Mouse (Mus musculus) G1E (cell line): ENCODE data around the gene Gnaq. TPM values are rescaled to one million over a fixed set of nuclear protein-coding genes. Genes with fewer than 3 reads are reported as not detected.

ENCODE experiments used
- ATAC-seq: 2 replicates; pipeline ENCODE4 v1.8.0; 2016; ENCODE audit warnings: mild to moderate bottlenecking; ENCODE audit not compliant: insufficient number of reproducible peaks, poor library complexity, low FRiP score, severe bottlenecking; ENCODE audit errors: extremely low read depth
- DNase-seq: peaks from one replicate; pipeline ENCODE4 v3.0.0; 2012; ENCODE audit warnings: low spot score
- H3K27me3 ChIP-seq: 2 replicates; pipeline ENCODE4 v1.6.1; 2012; ENCODE audit warnings: mild to moderate bottlenecking, low read length, inconsistent platforms; ENCODE audit not compliant: insufficient read depth
- H3K36me3 ChIP-seq: replicated peaks from 2 replicates; pipeline ENCODE3; 2012; ENCODE audit warnings: mild to moderate bottlenecking, inconsistent platforms
- H3K4me1 ChIP-seq: 2 replicates; pipeline ENCODE4 v1.6.1; 2012; ENCODE audit warnings: low read depth, low read length, inconsistent platforms, mixed read lengths; ENCODE audit not compliant: insufficient read depth
- H3K4me3 ChIP-seq: 2 replicates; pipeline ENCODE4 v1.5.1; 2012; ENCODE audit warnings: low read depth, mild to moderate bottlenecking, inconsistent platforms, low read length, moderate library complexity, mixed read lengths
- H3K9me3 ChIP-seq: replicated peaks from 2 replicates; pipeline ENCODE4 v1.6.1; 2012; ENCODE audit warnings: inconsistent platforms
- CTCF ChIP-seq: IDR thresholded peaks from 2 replicates; pipeline ENCODE4 v1.5.1; 2012; ENCODE audit warnings: low read depth, low read length, inconsistent platforms, mixed read lengths
- GATA1 ChIP-seq: IDR thresholded peaks from 2 replicates; pipeline ENCODE4 v1.6.1; 2012; ENCODE audit warnings: borderline replicate concordance, low read length, inconsistent platforms, mixed read lengths
- GATA2 ChIP-seq: IDR thresholded peaks from 2 replicates; pipeline ENCODE4 v1.6.1; 2012; ENCODE audit warnings: low read depth, low read length, inconsistent platforms, borderline replicate concordance
- POLR2AphosphoS5 ChIP-seq: IDR thresholded peaks from 2 replicates; pipeline ENCODE4 v1.6.1; 2012; ENCODE audit warnings: low read depth, low read length, inconsistent platforms; ENCODE audit not compliant: insufficient replicate concordance
- TAL1 ChIP-seq: conservative IDR thresholded peaks from 2 replicates; pipeline ENCODE4 v1.6.1; 2012; ENCODE audit warnings: low read depth, low read length, inconsistent platforms, mixed read lengths
- polyA plus RNA-seq: library from polyadenylated mRNA; stranded (reverse); fragments of >175 nt; gene quantifications from 2 replicates; pipeline ENCODE4 v1.2.3, GENCODE M21; 2012
- total RNA-seq, 2 experiments: library from RNA; stranded (forward) in 1 of 2; stranded (reverse) in 1 of 2; fragments of 200-1000 nt in 1 of 2; fragments of >200 nt in 1 of 2; fragmentation: Nextera tagmentation in 1 of 2; gene quantifications; 2 replicates each; pipeline ENCODE4 v1.2.3; 2014 to 2017

The Gnaq gene
- total and polyA plus RNA-seq, 3 experiments = 0.93 TPM; not detected in 2

DNA sequence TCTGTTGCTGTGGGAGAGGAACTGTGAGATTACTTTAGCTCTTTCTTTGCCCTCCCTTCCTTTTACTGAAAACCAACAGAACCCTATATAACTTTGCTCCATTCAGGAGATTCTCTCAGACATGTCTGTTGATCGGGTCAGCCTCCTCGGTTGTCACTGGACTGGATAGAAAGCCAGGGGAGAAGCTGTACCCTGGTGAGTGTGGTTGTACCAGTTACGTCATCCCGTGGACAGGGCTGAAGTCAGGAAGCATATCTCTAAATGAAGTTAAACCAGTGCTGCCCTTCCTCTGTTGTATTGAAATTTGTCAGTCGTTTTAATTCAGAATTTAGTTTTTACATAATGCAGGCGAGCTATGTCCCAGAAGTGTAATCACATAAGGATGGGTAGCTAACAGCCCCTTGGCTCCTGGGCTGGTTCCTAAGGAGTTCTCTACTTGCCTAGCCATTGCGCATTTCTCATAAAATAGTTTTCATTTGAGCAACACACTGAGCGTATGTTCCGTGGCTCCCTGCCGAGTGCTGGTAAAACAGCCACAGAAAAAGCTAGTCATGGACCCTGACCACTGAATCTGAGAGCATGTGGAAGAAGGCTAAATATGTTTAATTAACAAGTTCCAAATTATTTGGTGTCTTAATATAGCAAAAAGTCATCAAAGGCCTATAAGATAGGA lies 194.9 kb downstream of the Gnaq start:
- ATAC-seq (no peak), DNase-seq (no peak)
- H3K4me1 ChIP-seq = no peaks in the 10 kb centered on the region
- TF ChIP-seq GATA1 (no peak), TAL1 (no peak), CTCF (no peak), POLR2AphosphoS5 (no peak), GATA2 (no peak)
- no peaks in the 10 kb centered on the region for H3K36me3 ChIP-seq
- H3K27me3 ChIP-seq = no peaks in the 10 kb centered on the region
- no peak overlapping the region for H3K4me3 ChIP-seq
- no peaks in the 10 kb centered on the region for H3K9me3 ChIP-seq

DNA sequence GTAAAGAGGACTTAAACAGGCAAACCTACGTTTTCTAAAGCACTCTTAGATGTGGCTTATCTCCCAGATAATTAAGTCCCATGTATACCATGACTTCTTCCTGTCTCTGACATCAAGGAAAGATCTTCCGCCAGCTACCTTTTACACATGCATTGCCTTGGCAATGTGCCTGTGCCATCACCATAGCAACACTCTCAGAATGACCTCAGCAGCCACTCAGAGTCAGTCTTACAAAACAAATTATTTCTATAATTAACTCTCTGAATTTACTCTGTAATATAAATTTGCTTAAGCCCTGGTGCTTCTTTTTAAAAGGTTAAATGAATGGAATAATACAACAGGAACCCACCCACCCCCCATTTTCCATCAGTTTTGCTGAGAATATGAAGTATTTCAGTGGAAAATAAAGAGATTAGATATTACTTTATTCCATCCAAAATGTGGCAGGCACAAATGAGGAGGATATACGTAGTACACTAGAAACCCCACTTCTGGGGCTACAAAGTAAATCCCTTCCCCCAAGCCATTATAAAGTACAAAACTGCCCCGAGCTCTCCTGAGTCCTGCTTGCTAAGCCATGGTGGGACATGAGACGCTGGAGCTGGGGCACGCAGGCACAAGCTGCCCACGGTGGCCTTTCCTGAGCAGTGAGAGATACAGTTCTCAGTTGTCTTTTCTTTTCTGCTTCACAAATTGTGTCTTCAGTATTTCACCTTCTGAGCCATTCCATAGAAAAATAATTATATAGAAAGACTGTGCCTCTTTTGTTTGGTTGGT lies 195.6 kb downstream of the Gnaq start:
- no peak for TF ChIP-seq TAL1
- no peak for TF ChIP-seq GATA2
- no peak for TF ChIP-seq POLR2AphosphoS5
- TF ChIP-seq CTCF = no peak
- no peak for TF ChIP-seq GATA1
- no peak overlapping the region for H3K4me3 ChIP-seq
- no peaks in the 10 kb centered on the region for H3K4me1 ChIP-seq
- ATAC-seq (no peak), DNase-seq (no peak)
- H3K9me3 ChIP-seq = no peaks in the 10 kb centered on the region
- no peaks in the 10 kb centered on the region for H3K36me3 ChIP-seq
- no peaks in the 10 kb centered on the region for H3K27me3 ChIP-seq

DNA sequence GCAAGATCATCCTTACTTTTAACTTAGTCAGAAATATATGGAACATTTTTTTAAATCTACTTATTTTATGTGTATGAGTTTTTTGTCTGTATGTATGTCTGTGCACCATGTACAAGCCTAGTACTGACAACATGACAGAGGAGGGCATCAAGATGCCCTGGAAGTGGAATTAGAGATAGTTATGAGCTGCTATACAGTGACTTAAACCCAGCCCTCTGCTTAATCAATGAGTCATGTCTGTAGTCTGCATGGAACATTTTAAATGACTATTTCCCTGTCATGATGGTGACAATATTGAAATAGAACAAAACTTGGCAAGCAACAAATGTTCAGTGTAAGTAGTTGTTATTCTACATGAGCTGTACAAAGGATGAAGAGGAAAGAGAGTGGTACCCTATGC lies 196.4 kb downstream of the Gnaq start:
- Histone ChIP-seq H3K36me3 (no peaks in the 10 kb centered on the region), H3K4me1 (no peaks in the 10 kb centered on the region), H3K9me3 (no peaks in the 10 kb centered on the region), H3K4me3 (no peak overlapping the region), H3K27me3 (no peaks in the 10 kb centered on the region)
- DNase-seq = no peak
- no peak for ATAC-seq
- TF ChIP-seq GATA2 (no peak), GATA1 (no peak), POLR2AphosphoS5 (no peak), CTCF (no peak), TAL1 (no peak)

DNA sequence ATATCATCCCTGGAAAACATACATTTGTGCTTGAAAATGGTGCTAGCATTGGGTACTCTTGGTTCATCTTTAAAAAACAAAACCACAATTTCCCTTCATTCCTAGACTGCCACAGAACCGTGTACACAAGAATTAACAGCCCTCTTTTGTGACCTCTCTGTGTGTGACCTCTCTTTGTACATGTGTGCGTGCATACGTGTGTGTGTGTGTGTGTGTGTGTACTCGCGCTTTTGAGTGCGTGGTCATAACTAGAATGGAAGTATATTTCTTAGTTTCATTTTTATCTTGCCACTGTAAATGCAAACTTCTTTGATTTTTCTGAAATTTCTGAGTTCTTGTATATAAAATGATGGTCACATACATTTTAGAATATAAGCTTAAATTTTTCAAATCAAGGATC lies 197.0 kb downstream of the Gnaq start:
- H3K27me3 ChIP-seq = no peaks in the 10 kb centered on the region
- H3K4me1 ChIP-seq = no peaks in the 10 kb centered on the region
- TF ChIP-seq GATA1 (no peak), GATA2 (no peak), POLR2AphosphoS5 (no peak), TAL1 (no peak), CTCF (no peak)
- ATAC-seq (no peak), DNase-seq (no peak)
- H3K4me3 ChIP-seq = no peak overlapping the region
- no peaks in the 10 kb centered on the region for H3K9me3 ChIP-seq
- H3K36me3 ChIP-seq = no peaks in the 10 kb centered on the region

DNA sequence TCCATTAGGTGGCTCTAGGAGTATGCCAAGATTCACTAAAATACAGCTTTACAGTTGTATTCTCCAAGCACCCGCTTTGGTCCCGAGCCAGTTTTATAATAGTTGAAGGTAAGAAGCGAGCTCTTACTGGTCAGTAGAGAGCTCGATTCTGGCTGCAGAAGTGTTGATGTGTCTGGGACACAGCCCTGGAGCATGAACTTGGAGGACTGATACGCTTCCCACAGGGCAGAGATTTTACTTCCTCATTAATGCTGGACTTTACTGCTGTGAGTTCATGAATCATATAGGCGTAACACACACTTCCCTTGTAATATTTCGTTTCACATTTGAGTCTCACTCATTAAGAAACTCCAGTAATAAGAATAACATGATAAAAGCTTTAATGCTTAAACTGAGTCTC lies 197.5 kb downstream of the Gnaq start:
- DNase-seq (no peak), ATAC-seq (no peak)
- no peaks in the 10 kb centered on the region for H3K9me3 ChIP-seq
- H3K27me3 ChIP-seq = no peaks in the 10 kb centered on the region
- H3K4me3 ChIP-seq = no peak overlapping the region
- H3K4me1 ChIP-seq = no peaks in the 10 kb centered on the region
- TF ChIP-seq CTCF = no peak
- TF ChIP-seq TAL1 = no peak
- TF ChIP-seq GATA2 = no peak
- no peak for TF ChIP-seq POLR2AphosphoS5
- TF ChIP-seq GATA1 = no peak
- H3K36me3 ChIP-seq = no peaks in the 10 kb centered on the region

DNA sequence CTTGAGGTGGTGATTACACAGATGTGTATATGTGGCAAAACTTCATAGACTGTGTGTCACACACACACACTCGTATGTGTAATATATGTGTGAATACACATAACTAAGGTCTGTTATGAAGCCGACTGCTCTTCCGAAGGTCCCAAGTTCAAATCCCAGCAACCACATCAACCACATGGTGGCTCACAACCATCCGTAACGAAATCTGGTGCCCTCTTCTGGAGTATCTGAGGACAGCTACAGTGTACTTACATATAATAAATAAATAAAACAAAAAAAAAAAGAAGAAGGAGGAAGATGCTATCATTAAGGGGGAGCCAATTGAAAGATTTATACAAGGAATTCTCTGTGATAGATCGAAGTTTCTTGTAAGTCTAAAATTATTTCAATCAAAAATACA lies 198.4 kb downstream of the Gnaq start:
- Histone ChIP-seq H3K4me3 (no peak overlapping the region), H3K36me3 (no peaks in the 10 kb centered on the region), H3K27me3 (no peaks in the 10 kb centered on the region), H3K4me1 (no peaks in the 10 kb centered on the region), H3K9me3 (no peaks in the 10 kb centered on the region)
- DNase-seq (no peak), ATAC-seq (no peak)
- no peak for TF ChIP-seq TAL1
- TF ChIP-seq POLR2AphosphoS5 = no peak
- no peak for TF ChIP-seq GATA1
- no peak for TF ChIP-seq CTCF
- no peak for TF ChIP-seq GATA2
